ENCODE assay signal across 30 mouse cellular contexts in genomic region chr6:54382636-54383035, GRCm38 (mm10). TPM values are rescaled to one million over a fixed set of nuclear protein-coding genes. Genes with fewer than 3 reads are reported as not detected.
DNase-seq lines count a peak whose midpoint lies in the region; ATAC-seq and TF ChIP-seq lines count a peak whose summit lies in the region.
"Had no signal": no experiment of that assay in that cellular context is flagged by ENCODE, and none has a peak within 500 bp of the region (broad histone marks: within the 10 kb centered on the region; RNA-seq: fewer than 3 reads in every experiment).

No protein-coding gene starts in this region.

- H3K4me2 ChIP-seq in limb, embryonic 14.5 days (replicated peaks; ENCODE audit: low read depth, low read length, severe bottlenecking), result no peak overlapping the region
- H3K4me2 ChIP-seq: forebrain, embryonic 12.5 days; heart, embryonic 12.5 days; hindbrain, embryonic 15.5 days; intestine, embryonic 15.5 days; liver, embryonic 13.5 days; midbrain, embryonic 12.5 days; neural tube, embryonic 12.5 days; stomach, embryonic 15.5 days had no signal

- peak; percentile 69 for DNase-seq in heart, embryonic 10.5 days (ENCODE audit: low spot score)
- DNase-seq in heart, postnatal 10 days, result no peak
- peak; percentile 23 for DNase-seq in liver, adult 2 months (ENCODE audit: extremely low read depth, low read depth, low spot score)
- DNase-seq in liver, result no peak
- peak; percentile 80 for DNase-seq in embryonic facial prominence, embryonic 10.5 days (ENCODE audit: low spot score)
- DNase-seq in limb, embryonic 14.5 days (ENCODE audit: low spot score), result peak; percentile 31
- DNase-seq in cerebellum, adult 2 months, result no peak
- no peak for DNase-seq in thymus, postnatal 10 days (ENCODE audit: low spot score in 2 of 2)
- DNase-seq: adrenal gland, postnatal 25 days; cerebellum, adult 9-11 months; gastrocnemius, adult 2 months; heart, postnatal 14 days; left cerebral cortex, postnatal 4 days; liver, embryonic 13.5 days; lung, adult 2 months; lung, postnatal 14 days; retina, postnatal 1 day; right cerebral cortex, postnatal 4 days; thymus, postnatal 36 days had no signal

- TF ChIP-seq POLR2A in liver, adult 2 months (IDR thresholded peaks at IDR 0.05; ENCODE audit: extremely low read depth, insufficient read depth, low read length), result no peak
- no peak for TF ChIP-seq POLR2A in limb, embryonic 14.5 days (IDR thresholded peaks at IDR 0.05; ENCODE audit: borderline replicate concordance, extremely low read depth, insufficient read depth, insufficient read length)
- TF ChIP-seq POLR2A in cerebellum, adult 2 months (IDR thresholded peaks at IDR 0.05; ENCODE audit: borderline replicate concordance, insufficient read depth, low read length), result no peak

- no peaks in the 10 kb centered on the region for H3K79me2 ChIP-seq in liver, adult 2 months (ENCODE audit: control insufficient read depth, insufficient read depth, low read length)

- H3K27me3 ChIP-seq in heart, embryonic 10.5 days (ENCODE audit: insufficient read depth, poor library complexity, severe bottlenecking), result no peaks in the 10 kb centered on the region; the same call in 1 of the 2 replicates
- 0 out of 2 replicates have a peak, but pooled peaks cover 2% of the 10 kb centered on the region for H3K27me3 ChIP-seq in liver, adult 2 months (ENCODE audit: control insufficient read depth, insufficient read depth, low read length)
- 0 out of 2 replicates have a peak, but pooled peaks cover 1% of the 10 kb centered on the region for H3K27me3 ChIP-seq in embryonic facial prominence, embryonic 10.5 days (replicated peaks; ENCODE audit: low read depth, poor library complexity, severe bottlenecking)
- H3K27me3 ChIP-seq in limb, embryonic 14.5 days (ENCODE audit: control insufficient read depth, insufficient read depth, low read length), result no peaks in the 10 kb centered on the region
- no peaks in the 10 kb centered on the region for H3K27me3 ChIP-seq in cerebellum, adult 2 months (ENCODE audit: control insufficient read depth, insufficient read depth, low read length)
- H3K27me3 ChIP-seq: forebrain, embryonic 12.5 days; heart, embryonic 12.5 days; hindbrain, embryonic 15.5 days; intestine, embryonic 15.5 days; liver, embryonic 13.5 days; midbrain, embryonic 12.5 days; neural tube, embryonic 12.5 days; stomach, embryonic 15.5 days had no signal

- no peaks in the 10 kb centered on the region for H3K36me3 ChIP-seq in heart, embryonic 10.5 days
- H3K36me3 ChIP-seq in liver, adult 2 months (ENCODE audit: control insufficient read depth, insufficient read depth, low read length), result no peaks in the 10 kb centered on the region
- no peaks in the 10 kb centered on the region for H3K36me3 ChIP-seq in embryonic facial prominence, embryonic 10.5 days (replicated peaks)
- H3K36me3 ChIP-seq in limb, embryonic 14.5 days (ENCODE audit: control insufficient read depth, insufficient read depth, low read length), result no peaks in the 10 kb centered on the region
- H3K36me3 ChIP-seq: forebrain, embryonic 12.5 days; heart, embryonic 12.5 days; hindbrain, embryonic 15.5 days; intestine, embryonic 15.5 days; liver, embryonic 13.5 days; midbrain, embryonic 12.5 days; neural tube, embryonic 12.5 days; stomach, embryonic 15.5 days had no signal

- peak; percentile 30; the same call in 1 of the 2 replicates for ATAC-seq in limb, embryonic 14.5 days (ENCODE audit: low FRiP score, low read depth)
- ATAC-seq: CD4-positive, CD25-positive, alpha-beta regulatory T cell, adult 4 months; intestine, embryonic 15.5 days had no signal

- no peak for TF ChIP-seq CTCF in liver, adult 2 months (IDR thresholded peaks at IDR 0.05; ENCODE audit: low read depth, low read length)
- no peak for TF ChIP-seq CTCF in cerebellum, adult 2 months (IDR thresholded peaks at IDR 0.05; ENCODE audit: borderline replicate concordance, insufficient read depth, low read depth, low read length)

- WGBS in heart, embryonic 10.5 days, result 63% methylated on average over 8 of the region's 8 CpGs
- 64% methylated on average over 8 of the region's 8 CpGs for WGBS in liver, adult 2 months
- 31% methylated on average over 8 of the region's 8 CpGs for WGBS in embryonic facial prominence, embryonic 10.5 days
- WGBS in limb, embryonic 14.5 days, result 18% methylated on average over 8 of the region's 8 CpGs
- WGBS in cerebellum, adult 2 months, result 78% methylated on average over 8 of the region's 8 CpGs

- H3K27ac ChIP-seq in heart, embryonic 10.5 days, result no peak overlapping the region
- H3K27ac ChIP-seq in liver, adult 2 months (replicated peaks; ENCODE audit: insufficient read depth, low read depth, low read length), result no peak overlapping the region
- no peak overlapping the region for H3K27ac ChIP-seq in embryonic facial prominence, embryonic 10.5 days (replicated peaks)
- H3K27ac ChIP-seq in limb, embryonic 14.5 days (replicated peaks; ENCODE audit: low read depth, low read length), result no peak overlapping the region
- no peak overlapping the region for H3K27ac ChIP-seq in cerebellum, adult 2 months (ENCODE audit: insufficient read depth, low read length)
- H3K27ac ChIP-seq: forebrain, embryonic 12.5 days; gastrocnemius, adult 2 months; hindbrain, embryonic 15.5 days; intestine, embryonic 15.5 days; kidney, postnatal 0 days; liver, embryonic 13.5 days; midbrain, embryonic 12.5 days; neural tube, embryonic 12.5 days; stomach, embryonic 15.5 days had no signal

- H3K4me1 ChIP-seq in heart, embryonic 10.5 days, result no peaks in the 10 kb centered on the region; the same call in 1 of the 2 replicates
- no peaks in the 10 kb centered on the region for H3K4me1 ChIP-seq in liver, adult 2 months (ENCODE audit: control insufficient read depth, insufficient read depth, low read length)
- peaks cover 37% of the 10 kb centered on the region for H3K4me1 ChIP-seq in embryonic facial prominence, embryonic 10.5 days
- H3K4me1 ChIP-seq in limb, embryonic 14.5 days (ENCODE audit: control insufficient read depth, insufficient read depth, low read length), result peaks cover 23% of the 10 kb centered on the region
- H3K4me1 ChIP-seq in cerebellum, adult 2 months (ENCODE audit: control insufficient read depth, insufficient read depth, low read length), result no peaks in the 10 kb centered on the region
- H3K4me1 ChIP-seq: liver, embryonic 13.5 days had no signal

- H3K9ac ChIP-seq in liver, adult 2 months (ENCODE audit: low read depth, low read length), result no peak overlapping the region
- no peak overlapping the region for H3K9ac ChIP-seq in limb, embryonic 14.5 days (ENCODE audit: low read depth, low read length, severe bottlenecking)
- H3K9ac ChIP-seq: forebrain, embryonic 12.5 days; heart, embryonic 12.5 days; hindbrain, embryonic 15.5 days; intestine, embryonic 15.5 days; liver, embryonic 13.5 days; midbrain, embryonic 12.5 days; neural tube, embryonic 12.5 days; stomach, embryonic 15.5 days had no signal

- intact Hi-C loops in heart, postnatal 10 days (cut with DNase I), result no loop called here

- no peak overlapping the region for H3K4me3 ChIP-seq in heart, embryonic 10.5 days
- H3K4me3 ChIP-seq in liver, adult 2 months (ENCODE audit: insufficient read depth, low read depth, low read length), result no peak overlapping the region
- H3K4me3 ChIP-seq in embryonic facial prominence, embryonic 10.5 days, result no peak overlapping the region
- no peak overlapping the region for H3K4me3 ChIP-seq in limb, embryonic 14.5 days (replicated peaks; ENCODE audit: low read length)
- no peak overlapping the region for H3K4me3 ChIP-seq in cerebellum, adult 2 months (replicated peaks; ENCODE audit: insufficient read depth, low read depth, low read length)
- H3K4me3 ChIP-seq: forebrain, embryonic 12.5 days; gastrocnemius, adult 2 months; heart, embryonic 12.5 days; hindbrain, embryonic 15.5 days; intestine, embryonic 15.5 days; liver, embryonic 13.5 days; midbrain, embryonic 12.5 days; neural tube, embryonic 12.5 days; stomach, embryonic 15.5 days had no signal

- no peaks in the 10 kb centered on the region for H3K9me3 ChIP-seq in heart, embryonic 10.5 days
- no peaks in the 10 kb centered on the region for H3K9me3 ChIP-seq in embryonic facial prominence, embryonic 10.5 days
- H3K9me3 ChIP-seq in limb, embryonic 14.5 days (ENCODE audit: control insufficient read depth, low read length), result no peaks in the 10 kb centered on the region
- H3K9me3 ChIP-seq: forebrain, embryonic 12.5 days; heart, embryonic 12.5 days; hindbrain, embryonic 15.5 days; intestine, embryonic 15.5 days; liver, embryonic 13.5 days; midbrain, embryonic 12.5 days; neural tube, embryonic 12.5 days; stomach, embryonic 15.5 days had no signal

RNA-seq across cellular contexts. Expression of gene Wipf3, which starts 46.8 kb away (rescaled TPM):
- 1.0 and 1.8 TPM in 2 replicates for polyA plus RNA-seq in heart, embryonic 10.5 days (2016; fragmentation: Nextera tagmentation; extraction: Ambion mirVana)
- total RNA-seq in heart, postnatal 10 days (2021), result 10 to 100 TPM; 12.9 to 16.4 TPM
- total RNA-seq in liver, adult 2 months (2014; rRNA removed), result 6.0 and 6.4 TPM in 2 replicates
- polyA plus RNA-seq in liver, adult 2 months (2012; rRNA removed), result 2.0 and 2.3 TPM in 2 replicates
- polyA plus RNA-seq in embryonic facial prominence, embryonic 10.5 days (2016; fragmentation: Nextera tagmentation; extraction: Ambion mirVana), result 1.1 and 1.4 TPM in 2 replicates
- polyA plus RNA-seq in limb, embryonic 14.5 days (2012; rRNA removed), result 5.4 and 5.6 TPM in 2 replicates
- 1.8 and 2.4 TPM in 2 replicates for polyA plus RNA-seq in limb, embryonic 14.5 days (2014; fragmentation: Nextera tagmentation; extraction: Ambion mirVana)
- polyA plus RNA-seq in cerebellum, adult 2 months (2012; rRNA removed), result 19.7 and 21.6 TPM in 2 replicates
- total RNA-seq: megakaryocyte progenitor cell, adult 5-6 weeks; monocyte, adult 5-6 weeks had no signal
- polyA plus RNA-seq: CD4-positive, CD25-positive, alpha-beta regulatory T cell, adult 4 months had no signal

RNA-seq across cellular contexts. Expression of gene Prr15, which starts 57.0 kb away (rescaled TPM):
- polyA plus RNA-seq in heart, embryonic 10.5 days (2016; fragmentation: Nextera tagmentation; extraction: Ambion mirVana), result 1.5 and 6.7 TPM in 2 replicates
- total RNA-seq in heart, postnatal 10 days (2021), result 1 to 10 TPM; 3.6 to 4.5 TPM
- total RNA-seq in liver, adult 2 months (2014; rRNA removed), result 0.09 and 0.27 TPM in 2 replicates
- 0.05 and 0.18 TPM in 2 replicates for polyA plus RNA-seq in liver, adult 2 months (2012; rRNA removed)
- 2.9 and 3.6 TPM in 2 replicates for polyA plus RNA-seq in embryonic facial prominence, embryonic 10.5 days (2016; fragmentation: Nextera tagmentation; extraction: Ambion mirVana)
- 0.28 and 0.35 TPM in 2 replicates for polyA plus RNA-seq in limb, embryonic 14.5 days (2012; rRNA removed)
- 0.40 and 0.76 TPM in 2 replicates for polyA plus RNA-seq in limb, embryonic 14.5 days (2014; fragmentation: Nextera tagmentation; extraction: Ambion mirVana)
- polyA plus RNA-seq in cerebellum, adult 2 months (2012; rRNA removed), result 1.9 and 2.7 TPM in 2 replicates
- total RNA-seq: monocyte, adult 5-6 weeks had no signal

Comparison
In these comparisons a context has a peak if more than half of its experiments do, and no peak if none do; other contexts are left out.
1. DNase-seq: peak in heart, embryonic 10.5 days (single experiment), liver, adult 2 months (single experiment), embryonic facial prominence, embryonic 10.5 days (single experiment) and limb, embryonic 14.5 days (single experiment); none in heart, postnatal 10 days (0 of 2), liver (single experiment), cerebellum, adult 2 months (0 of 2) and thymus, postnatal 10 days (0 of 2).